Mouse (Mus musculus): ENCODE measurements at regions not wholly inside any gene's neighbourhood (a gene's known extent, or its start where the extent isn't known, plus 50 kb on each side); places are given as distances from the start of the nearest gene placed in this dataset.

- DNase-seq (ENCODE audit: low spot score): no peak
These were observed 95.4 kb downstream of the Zfp36l1 start for GRCm38 (mm10) chr12:80017376-80017929.

- DNase-seq (ENCODE audit: low spot score): no peak
These were observed 96.9 kb downstream of the Zfp36l1 start for GRCm38 (mm10) chr12:80015938-80016337.

GRCm38 (mm10) chr12:80014598-80014983 lies 98.2 kb downstream of the Zfp36l1 start:
- no peak for DNase-seq (ENCODE audit: low spot score)

- DNase-seq (ENCODE audit: low spot score): peak; percentile 51
These were observed 98.8 kb downstream of the Zfp36l1 start for GRCm38 (mm10) chr12:80013904-80014597.

GRCm38 (mm10) chr12:80013577-80013903 lies 99.3 kb downstream of the Zfp36l1 start:
- DNase-seq (ENCODE audit: low spot score): no peak

- no peak for DNase-seq (ENCODE audit: low spot score)
These were observed 100.9 kb downstream of the Zfp36l1 start for GRCm38 (mm10) chr12:80011916-80012315.

- DNase-seq (ENCODE audit: low spot score): no peak
These were observed 101.9 kb downstream of the Zfp36l1 start for GRCm38 (mm10) chr12:80010947-80011346.

- no peak for DNase-seq (ENCODE audit: low spot score)
These were observed 102.6 kb downstream of the Zfp36l1 start for GRCm38 (mm10) chr12:80010220-80010619.

- no peak for DNase-seq (ENCODE audit: low spot score)
These were observed 105.0 kb downstream of the Zfp36l1 start for GRCm38 (mm10) chr12:80007849-80008248.

GRCm38 (mm10) chr12:80005227-80005919 lies 107.4 kb downstream of the Zfp36l1 start:
- no peak for DNase-seq (ENCODE audit: low spot score)

GRCm38 (mm10) chr12:80004575-80004974 lies 108.2 kb downstream of the Zfp36l1 start:
- no peak for DNase-seq (ENCODE audit: low spot score)

- DNase-seq (ENCODE audit: low spot score): no peak
These were observed 109.3 kb downstream of the Zfp36l1 start for GRCm38 (mm10) chr12:80003486-80003885.

- no peak for DNase-seq (ENCODE audit: low spot score)
These were observed 110.2 kb downstream of the Zfp36l1 start for GRCm38 (mm10) chr12:80002474-80003125.

- no peak for DNase-seq (ENCODE audit: low spot score)
These were observed 111.0 kb downstream of the Zfp36l1 start for GRCm38 (mm10) chr12:80001794-80002193.

GRCm38 (mm10) chr12:79999868-80000370 lies 112.9 kb downstream of the Zfp36l1 start:
- DNase-seq (ENCODE audit: low spot score): no peak

GRCm38 (mm10) chr12:79998788-79999187 lies 114.0 kb downstream of the Zfp36l1 start:
- DNase-seq (ENCODE audit: low spot score): no peak

- no peak for DNase-seq (ENCODE audit: low spot score)
These were observed 114.5 kb downstream of the Zfp36l1 start for GRCm38 (mm10) chr12:79998339-79998738.

- DNase-seq (ENCODE audit: low spot score): no peak
These were observed 115.6 kb downstream of the Zfp36l1 start for GRCm38 (mm10) chr12:79997201-79997600.

GRCm38 (mm10) chr12:79995521-79996094 lies 117.2 kb downstream of the Zfp36l1 start:
- no peak for DNase-seq (ENCODE audit: low spot score)

- DNase-seq (ENCODE audit: low spot score): no peak
These were observed 118.8 kb downstream of the Zfp36l1 start for GRCm38 (mm10) chr12:79993821-79994571.

- DNase-seq (ENCODE audit: low spot score): no peak
These were observed 121.5 kb downstream of the Zfp36l1 start for GRCm38 (mm10) chr12:79991279-79991678.

GRCm38 (mm10) chr12:79990751-79991150 lies 122.1 kb downstream of the Zfp36l1 start:
- DNase-seq (ENCODE audit: low spot score): peak; percentile 48

Measured in layer of hippocampus, adult 11-12 months (tissue).